Mouse (Mus musculus): ENCODE data around the gene Zfpm1. TPM values are rescaled to one million over a fixed set of nuclear protein-coding genes. Genes with fewer than 3 reads are reported as not detected.

The Zfpm1 gene
- polyA plus RNA-seq, 1 experiment from 2014 or later: 0.41 TPM

DNA sequence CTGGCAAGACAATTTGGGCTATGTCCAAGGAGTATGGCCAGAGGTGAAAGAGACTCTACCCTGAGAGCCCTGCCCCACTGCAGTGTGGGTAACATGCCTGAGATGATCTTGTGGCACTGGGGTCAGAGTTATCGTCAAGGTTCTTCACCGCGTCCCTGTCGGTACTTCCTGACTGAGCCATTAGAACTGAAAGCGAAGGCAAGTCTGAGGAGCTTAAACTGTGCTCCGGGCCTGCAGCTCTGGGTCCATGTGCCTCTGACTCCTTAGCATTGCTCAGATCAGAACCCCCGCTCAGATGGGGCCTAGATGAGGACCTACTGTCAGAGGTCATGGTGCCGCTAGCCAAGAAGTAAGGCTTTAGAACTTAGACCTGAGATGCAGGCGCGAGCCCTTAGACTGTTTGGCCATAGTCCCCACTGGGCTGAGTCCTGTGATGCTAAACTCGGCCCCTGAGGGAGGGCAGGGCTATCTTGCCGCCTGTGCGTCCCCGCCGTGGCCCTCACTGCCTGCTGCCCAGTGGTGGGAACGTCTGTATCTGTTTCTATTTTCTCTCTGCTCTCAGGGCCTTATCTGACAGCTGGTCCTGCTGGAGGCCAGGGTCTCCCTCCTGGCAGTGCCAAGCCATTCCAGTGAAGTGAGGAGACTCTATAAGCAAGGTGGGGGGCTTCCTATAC lies 17.8 kb downstream of the Zfpm1 start:
- no peak overlapping the region for H3K4me2 ChIP-seq (ENCODE audit: low read length)
- no peaks in the 10 kb centered on the region for H3K4me1 ChIP-seq (ENCODE audit: control insufficient read depth, insufficient read depth, low read length)
- H3K9ac ChIP-seq (ENCODE audit: low read length): no peak overlapping the region
- DNase-seq (ENCODE audit: low spot score): no peak
- no peaks in the 10 kb centered on the region for H3K27me3 ChIP-seq (replicated peaks; ENCODE audit: control insufficient read depth, insufficient read depth, low read length)
- ATAC-seq: no peak
- no peaks in the 10 kb centered on the region for H3K36me3 ChIP-seq (ENCODE audit: control insufficient read depth, insufficient read depth, low read length)
- no peak overlapping the region for H3K27ac ChIP-seq (ENCODE audit: low read depth, low read length)
- H3K4me3 ChIP-seq (ENCODE audit: low read depth, low read length): no peak overlapping the region
- H3K9me3 ChIP-seq (replicated peaks; ENCODE audit: control insufficient read depth, low read length): no peaks in the 10 kb centered on the region
- 70% methylated on average over 16 of the region's 16 CpGs for WGBS

DNA sequence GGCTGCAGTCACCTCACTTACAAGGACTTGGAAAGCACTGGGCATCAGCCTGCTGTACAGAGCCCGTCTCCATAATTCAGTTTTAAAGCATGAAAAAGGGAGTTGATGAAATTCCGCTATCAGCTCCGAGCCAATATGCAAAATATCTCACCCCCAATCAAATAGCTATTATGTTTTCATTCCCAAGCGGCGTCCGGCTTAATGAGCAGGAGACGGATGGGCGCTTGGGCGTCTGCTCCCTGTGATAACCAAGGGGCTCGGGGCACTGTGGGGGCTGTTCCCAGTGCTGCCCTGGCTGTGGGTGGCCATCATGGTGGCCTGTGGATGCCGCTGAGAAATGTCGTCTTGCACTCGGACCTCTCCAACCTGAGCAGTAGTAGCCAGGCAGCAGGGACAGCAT lies 19.1 kb downstream of the Zfpm1 start:
- no peaks in the 10 kb centered on the region for H3K4me1 ChIP-seq (ENCODE audit: control insufficient read depth, insufficient read depth, low read length)
- WGBS: 71% methylated on average over 13 of the region's 13 CpGs
- H3K27ac ChIP-seq (ENCODE audit: low read depth, low read length): no peak overlapping the region
- no peaks in the 10 kb centered on the region for H3K27me3 ChIP-seq (replicated peaks; ENCODE audit: control insufficient read depth, insufficient read depth, low read length)
- no peak overlapping the region for H3K4me2 ChIP-seq (ENCODE audit: low read length)
- H3K9ac ChIP-seq (ENCODE audit: low read length): no peak overlapping the region
- no peaks in the 10 kb centered on the region for H3K9me3 ChIP-seq (replicated peaks; ENCODE audit: control insufficient read depth, low read length)
- no peak overlapping the region for H3K4me3 ChIP-seq (ENCODE audit: low read depth, low read length)
- no peak for ATAC-seq
- no peak for DNase-seq (ENCODE audit: low spot score)
- no peaks in the 10 kb centered on the region for H3K36me3 ChIP-seq (ENCODE audit: control insufficient read depth, insufficient read depth, low read length)

DNA sequence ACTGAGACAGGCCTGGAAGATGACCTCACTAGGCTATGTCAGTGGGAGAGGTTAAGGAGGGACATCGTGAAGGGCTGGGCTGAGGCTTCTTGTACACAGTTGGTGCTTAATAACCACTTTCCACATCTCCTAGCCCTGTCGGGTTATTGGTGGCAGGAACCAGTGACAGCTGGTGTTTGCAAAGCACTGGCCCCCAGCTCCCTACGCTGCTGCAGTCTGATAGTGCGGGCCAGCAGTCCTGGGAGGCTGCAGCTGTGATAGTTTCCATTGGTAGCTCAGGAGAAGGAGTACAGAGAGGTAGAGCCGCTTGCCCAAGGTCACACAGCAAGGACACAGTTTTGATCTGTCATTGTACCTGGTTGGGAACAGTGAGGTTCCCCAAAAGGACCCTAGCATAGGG lies 19.9 kb downstream of the Zfpm1 start:
- no peak for DNase-seq (ENCODE audit: low spot score)
- ATAC-seq: no peak
- H3K9me3 ChIP-seq (replicated peaks; ENCODE audit: control insufficient read depth, low read length): no peaks in the 10 kb centered on the region
- no peaks in the 10 kb centered on the region for H3K36me3 ChIP-seq (ENCODE audit: control insufficient read depth, insufficient read depth, low read length)
- H3K4me2 ChIP-seq (ENCODE audit: low read length): no peak overlapping the region
- no peak overlapping the region for H3K9ac ChIP-seq (ENCODE audit: low read length)
- no peaks in the 10 kb centered on the region for H3K27me3 ChIP-seq (replicated peaks; ENCODE audit: control insufficient read depth, insufficient read depth, low read length)
- H3K4me1 ChIP-seq (ENCODE audit: control insufficient read depth, insufficient read depth, low read length): no peaks in the 10 kb centered on the region
- H3K4me3 ChIP-seq (ENCODE audit: low read depth, low read length): no peak overlapping the region
- WGBS: 77% methylated on average over 5 of the region's 5 CpGs
- H3K27ac ChIP-seq (ENCODE audit: low read depth, low read length): no peak overlapping the region

DNA sequence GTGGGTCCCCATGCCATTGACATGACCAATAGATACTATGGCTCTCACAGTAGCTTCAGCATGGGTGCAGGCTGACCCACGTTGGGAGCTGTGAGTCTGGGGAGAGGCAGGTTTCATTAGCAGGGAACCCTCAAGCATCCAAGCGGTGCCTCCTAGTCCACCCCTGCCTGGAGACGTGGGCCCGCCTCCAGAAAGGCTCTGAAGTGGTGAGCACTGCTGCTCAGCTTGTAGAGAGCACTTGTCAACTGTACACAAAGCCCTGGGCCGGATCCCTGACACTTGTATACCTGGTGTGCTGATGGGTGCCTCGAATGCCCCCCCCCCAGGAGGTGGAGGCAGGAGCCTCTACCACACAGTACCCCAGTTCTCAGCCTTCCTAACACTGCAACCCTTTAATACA lies 21.5 kb downstream of the Zfpm1 start:
- 68% methylated on average over 6 of the region's 6 CpGs for WGBS

DNA sequence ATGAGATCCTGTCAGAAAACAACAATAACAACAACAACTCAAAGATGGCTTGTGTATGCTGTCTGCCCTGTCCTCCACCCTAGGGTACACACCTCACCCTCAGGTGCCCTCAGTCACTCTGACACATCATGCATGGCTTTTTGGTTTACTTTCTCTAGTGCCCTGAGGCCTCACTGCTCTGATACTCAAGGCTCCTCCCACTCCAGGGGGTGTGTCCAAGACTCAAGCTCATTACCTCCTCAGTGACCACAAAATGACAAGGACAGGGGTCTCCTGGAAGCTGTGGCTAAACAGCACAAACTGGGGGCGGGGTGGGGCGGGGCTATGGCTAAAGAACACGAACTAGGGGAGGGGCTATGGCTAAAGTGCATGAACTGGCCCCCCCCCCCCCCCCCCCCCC lies 22.1 kb downstream of the Zfpm1 start:
- 10% methylated on average over 3 of the region's 3 CpGs for WGBS
- H3K9ac ChIP-seq (ENCODE audit: low read length): no peak overlapping the region
- no peaks in the 10 kb centered on the region for H3K9me3 ChIP-seq (replicated peaks; ENCODE audit: control insufficient read depth, low read length)
- 0 out of 2 replicates have a peak, but pooled peaks cover 2% of the 10 kb centered on the region for H3K4me1 ChIP-seq (ENCODE audit: control insufficient read depth, insufficient read depth, low read length)
- no peak overlapping the region for H3K27ac ChIP-seq (ENCODE audit: low read depth, low read length)
- H3K27me3 ChIP-seq (replicated peaks; ENCODE audit: control insufficient read depth, insufficient read depth, low read length): no peaks in the 10 kb centered on the region
- H3K4me2 ChIP-seq (ENCODE audit: low read length): no peak overlapping the region
- no peak for ATAC-seq
- no peaks in the 10 kb centered on the region for H3K36me3 ChIP-seq (ENCODE audit: control insufficient read depth, insufficient read depth, low read length)
- DNase-seq (ENCODE audit: low spot score): no peak
- no peak overlapping the region for H3K4me3 ChIP-seq (ENCODE audit: low read depth, low read length)

More for the DNA sequence above, 21.5 kb downstream of the Zfpm1 start:
- no peak for ATAC-seq
- H3K36me3 ChIP-seq (ENCODE audit: control insufficient read depth, insufficient read depth, low read length): no peaks in the 10 kb centered on the region
- H3K9me3 ChIP-seq (replicated peaks; ENCODE audit: control insufficient read depth, low read length): no peaks in the 10 kb centered on the region
- no peak overlapping the region for H3K27ac ChIP-seq (ENCODE audit: low read depth, low read length)
- no peak overlapping the region for H3K4me3 ChIP-seq (ENCODE audit: low read depth, low read length)
- H3K9ac ChIP-seq (ENCODE audit: low read length): no peak overlapping the region
- H3K4me2 ChIP-seq (ENCODE audit: low read length): no peak overlapping the region
- no peaks in the 10 kb centered on the region for H3K27me3 ChIP-seq (replicated peaks; ENCODE audit: control insufficient read depth, insufficient read depth, low read length)
- DNase-seq (ENCODE audit: low spot score): no peak
- 0 out of 2 replicates have a peak, but pooled peaks cover 2% of the 10 kb centered on the region for H3K4me1 ChIP-seq (ENCODE audit: control insufficient read depth, insufficient read depth, low read length)

DNA sequence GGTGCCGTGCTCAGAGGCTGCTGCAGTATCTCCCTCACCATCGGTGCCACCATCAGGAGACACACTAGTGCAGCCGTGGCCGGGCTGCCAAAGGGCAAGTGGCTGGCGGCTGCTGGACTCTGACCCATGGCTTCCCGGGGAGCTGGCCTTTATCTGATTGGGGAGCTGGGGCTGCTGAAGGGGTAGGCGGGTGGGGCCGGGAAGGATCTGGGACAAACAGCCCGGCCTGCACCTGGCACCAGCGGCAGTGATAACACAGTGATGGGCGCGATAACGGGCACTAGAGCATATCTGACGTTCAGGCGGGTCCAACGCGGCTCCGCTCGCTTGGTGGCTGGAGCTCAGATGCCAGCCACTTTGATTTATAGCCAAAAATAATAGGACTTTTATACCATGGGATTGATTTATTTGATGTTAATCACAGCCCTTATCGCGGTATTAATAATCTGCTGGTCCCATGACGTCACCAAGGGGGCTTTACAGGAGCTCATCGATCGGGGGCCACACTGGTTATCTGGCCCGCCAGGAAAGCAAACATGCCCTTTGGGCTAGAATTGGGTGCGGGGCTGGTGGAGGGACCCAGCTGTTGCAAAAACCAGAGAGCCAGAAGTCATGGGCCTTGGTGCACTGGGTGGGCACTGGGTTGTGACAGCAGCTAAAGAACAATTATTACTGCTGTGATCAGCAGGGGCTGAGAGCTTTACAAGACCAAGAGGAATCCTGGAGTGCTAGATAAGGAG lies 24.9 kb downstream of the Zfpm1 start:
- WGBS: 81% methylated on average over 26 of the region's 26 CpGs
- H3K4me3 ChIP-seq (ENCODE audit: low read depth, low read length): no peak overlapping the region
- no peaks in the 10 kb centered on the region for H3K27me3 ChIP-seq (replicated peaks; ENCODE audit: control insufficient read depth, insufficient read depth, low read length)
- DNase-seq (ENCODE audit: low spot score) (no peak), ATAC-seq (no peak)
- no peaks in the 10 kb centered on the region for H3K9me3 ChIP-seq (replicated peaks; ENCODE audit: control insufficient read depth, low read length)
- H3K4me2 ChIP-seq (ENCODE audit: low read length): no peak overlapping the region
- H3K9ac ChIP-seq (ENCODE audit: low read length): no peak overlapping the region
- 0 out of 2 replicates have a peak, but pooled peaks cover 2% of the 10 kb centered on the region for H3K4me1 ChIP-seq (ENCODE audit: control insufficient read depth, insufficient read depth, low read length)
- no peaks in the 10 kb centered on the region for H3K36me3 ChIP-seq (ENCODE audit: control insufficient read depth, insufficient read depth, low read length)
- H3K27ac ChIP-seq (ENCODE audit: low read depth, low read length): no peak overlapping the region

DNA sequence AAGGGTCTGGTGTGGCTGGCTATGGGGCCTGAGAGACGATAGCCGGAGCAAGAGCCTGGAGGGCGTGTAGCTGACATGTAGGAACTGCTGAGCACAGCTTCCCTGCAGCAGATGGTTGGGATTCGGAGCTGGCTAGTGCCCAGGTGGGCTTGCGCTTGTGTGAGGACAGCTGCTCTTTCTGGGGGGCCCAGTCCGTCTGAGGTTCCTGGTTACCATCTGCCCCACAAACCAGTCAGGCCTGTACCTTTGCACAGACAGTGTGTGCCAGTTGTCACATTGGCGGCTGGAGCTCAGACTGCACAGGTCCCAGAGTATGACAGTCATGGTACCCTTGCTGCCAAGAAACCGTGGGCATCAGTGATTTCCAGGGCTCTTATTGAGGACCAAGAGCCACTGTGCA lies 25.9 kb downstream of the Zfpm1 start:
- Histone ChIP-seq H3K4me3 (ENCODE audit: low read depth, low read length) (no peak overlapping the region), H3K9ac (ENCODE audit: low read length) (no peak overlapping the region), H3K4me1 (ENCODE audit: control insufficient read depth, insufficient read depth, low read length) (0 out of 2 replicates have a peak, but pooled peaks cover 2% of the 10 kb centered on the region), H3K27ac (ENCODE audit: low read depth, low read length) (peak overlapping the region; percentile 11; the same call in 1 of the 2 replicates), H3K27me3 (replicated peaks; ENCODE audit: control insufficient read depth, insufficient read depth, low read length) (no peaks in the 10 kb centered on the region), H3K36me3 (ENCODE audit: control insufficient read depth, insufficient read depth, low read length) (no peaks in the 10 kb centered on the region), H3K4me2 (ENCODE audit: low read length) (no peak overlapping the region), H3K9me3 (replicated peaks; ENCODE audit: control insufficient read depth, low read length) (no peaks in the 10 kb centered on the region)
- 62% methylated on average over 8 of the region's 8 CpGs for WGBS
- DNase-seq (ENCODE audit: low spot score): peak; percentile 74
- peak; percentile 54; the same call in 1 of the 2 replicates for ATAC-seq

DNA sequence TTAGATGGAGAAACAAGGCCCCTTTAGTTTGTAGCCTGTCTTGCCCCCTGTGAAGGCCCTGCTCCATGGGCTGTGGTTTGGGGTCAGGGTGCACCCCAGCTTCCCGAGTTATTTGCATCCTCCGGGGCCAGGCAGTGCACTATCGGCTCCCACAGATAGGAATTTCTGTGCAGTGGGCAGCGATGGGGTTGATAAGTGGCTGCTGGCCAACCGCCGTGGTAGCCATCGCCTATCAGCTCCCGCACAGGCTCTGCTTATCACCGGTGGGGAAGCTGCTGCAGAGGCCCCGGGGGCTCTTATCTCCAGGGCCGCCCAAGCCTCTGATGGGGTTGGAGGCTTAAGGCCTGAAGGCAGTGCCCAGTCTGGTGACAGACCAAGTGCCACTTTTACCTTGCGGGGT lies 27.3 kb downstream of the Zfpm1 start:
- Histone ChIP-seq H3K27ac (ENCODE audit: low read depth, low read length) (no peak overlapping the region), H3K36me3 (ENCODE audit: control insufficient read depth, insufficient read depth, low read length) (no peaks in the 10 kb centered on the region), H3K9ac (ENCODE audit: low read length) (no peak overlapping the region), H3K27me3 (replicated peaks; ENCODE audit: control insufficient read depth, insufficient read depth, low read length) (no peaks in the 10 kb centered on the region), H3K4me3 (ENCODE audit: low read depth, low read length) (no peak overlapping the region), H3K4me2 (ENCODE audit: low read length) (no peak overlapping the region), H3K4me1 (ENCODE audit: control insufficient read depth, insufficient read depth, low read length) (0 out of 2 replicates have a peak, but pooled peaks cover 2% of the 10 kb centered on the region), H3K9me3 (replicated peaks; ENCODE audit: control insufficient read depth, low read length) (no peaks in the 10 kb centered on the region)
- 84% methylated on average over 12 of the region's 12 CpGs for WGBS
- DNase-seq (ENCODE audit: low spot score) (no peak), ATAC-seq (no peak)

DNA sequence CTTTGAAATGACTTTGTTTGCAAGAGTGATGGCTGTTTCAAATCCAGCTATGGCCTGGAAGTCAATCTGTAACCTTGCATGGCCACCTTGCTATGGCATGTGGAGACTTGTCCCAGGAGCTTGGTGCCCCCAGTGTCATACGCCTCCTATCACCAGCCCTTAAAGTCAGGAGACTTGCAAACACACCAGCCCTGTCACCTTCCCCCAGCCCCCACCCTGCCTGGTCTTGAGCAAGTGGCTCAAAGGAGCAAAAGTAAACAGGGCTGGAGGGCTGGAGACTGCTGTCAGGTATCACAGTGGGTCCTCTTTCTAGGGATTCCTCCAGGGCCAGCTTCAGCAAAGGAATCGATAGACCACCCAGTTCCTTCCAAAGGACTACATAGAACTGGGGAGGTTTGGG lies 29.2 kb downstream of the Zfpm1 start:
- Histone ChIP-seq H3K4me2 (ENCODE audit: low read length) (no peak overlapping the region), H3K27ac (ENCODE audit: low read depth, low read length) (no peak overlapping the region), H3K9ac (ENCODE audit: low read length) (no peak overlapping the region), H3K9me3 (replicated peaks; ENCODE audit: control insufficient read depth, low read length) (no peaks in the 10 kb centered on the region), H3K4me3 (ENCODE audit: low read depth, low read length) (no peak overlapping the region), H3K36me3 (ENCODE audit: control insufficient read depth, insufficient read depth, low read length) (no peaks in the 10 kb centered on the region), H3K4me1 (ENCODE audit: control insufficient read depth, insufficient read depth, low read length) (0 out of 2 replicates have a peak, but pooled peaks cover 2% of the 10 kb centered on the region), H3K27me3 (replicated peaks; ENCODE audit: control insufficient read depth, insufficient read depth, low read length) (no peaks in the 10 kb centered on the region)
- ATAC-seq: no peak
- WGBS: 89% methylated on average over 2 of the region's 2 CpGs
- DNase-seq (ENCODE audit: low spot score): no peak

All from forebrain, embryonic 14.5 days (tissue).